Mouse (Mus musculus) stomach, embryonic 15.5 days (tissue): Measurements from ENCODE around the gene Cdk14. TPM values are rescaled to one million over a fixed set of nuclear protein-coding genes. Genes with fewer than 3 reads are reported as not detected.

Source experiments
- ATAC-seq: fragments of 200-750 bp; cut with Nextera tagmentation; 2 replicates; pipeline ENCODE4 v1.8.0; 2017; ENCODE audit warnings: low read depth, moderate number of reproducible peaks, moderate TSS enrichment; ENCODE audit not compliant: insufficient read depth, low FRiP score
- H3K27ac ChIP-seq: fragments of 300-500 bp; sonication (generic); 2 replicates; pipeline ENCODE4 v1.5.1; 2015; ENCODE audit warnings: mild to moderate bottlenecking, inconsistent platforms
- H3K27me3 ChIP-seq: fragments of 300-500 bp; sonication (generic); replicated peaks from 2 replicates; pipeline ENCODE4 v1.6.1; 2015; ENCODE audit warnings: inconsistent platforms
- H3K36me3 ChIP-seq: fragments of 300-500 bp; sonication (generic); 2 replicates; pipeline ENCODE4 v1.6.1; 2015; ENCODE audit warnings: inconsistent platforms
- H3K4me1 ChIP-seq: fragments of 300-500 bp; sonication (generic); 2 replicates; pipeline ENCODE4 v1.6.1; 2015; ENCODE audit warnings: inconsistent platforms
- H3K4me2 ChIP-seq: fragments of 300-500 bp; sonication (generic); 2 replicates; pipeline ENCODE4 v1.6.1; 2015; ENCODE audit warnings: mild to moderate bottlenecking, inconsistent platforms
- H3K4me3 ChIP-seq: fragments of 300-500 bp; sonication (generic); replicated peaks from 2 replicates; pipeline ENCODE4 v1.5.1; 2015; ENCODE audit warnings: inconsistent platforms
- H3K9ac ChIP-seq: fragments of 300-500 bp; sonication (generic); 2 replicates; pipeline ENCODE4 v1.6.1; 2015; ENCODE audit warnings: inconsistent platforms
- H3K9me3 ChIP-seq: fragments of 300-500 bp; sonication (generic); 2 replicates; pipeline ENCODE4 v1.6.1; 2016; ENCODE audit warnings: inconsistent platforms
- WGBS: fragments of 180-500 bp; shearing (Covaris S2); methylation state at CpG from one replicate; pipeline ENCODE4 v1.1.7; 2015; 5-methylcytosine and 5-hydroxymethylcytosine counted together
- polyA plus RNA-seq: library from polyadenylated mRNA; unstranded; fragments of >200 nt; fragmentation: Nextera tagmentation; extraction: Ambion mirVana; gene quantifications from 2 replicates; pipeline ENCODE4 v1.2.1, GENCODE M21; 2015

Gene Cdk14
- polyA plus RNA-seq, 1 experiment from 2014 or later = 18.1 TPM

DNA sequence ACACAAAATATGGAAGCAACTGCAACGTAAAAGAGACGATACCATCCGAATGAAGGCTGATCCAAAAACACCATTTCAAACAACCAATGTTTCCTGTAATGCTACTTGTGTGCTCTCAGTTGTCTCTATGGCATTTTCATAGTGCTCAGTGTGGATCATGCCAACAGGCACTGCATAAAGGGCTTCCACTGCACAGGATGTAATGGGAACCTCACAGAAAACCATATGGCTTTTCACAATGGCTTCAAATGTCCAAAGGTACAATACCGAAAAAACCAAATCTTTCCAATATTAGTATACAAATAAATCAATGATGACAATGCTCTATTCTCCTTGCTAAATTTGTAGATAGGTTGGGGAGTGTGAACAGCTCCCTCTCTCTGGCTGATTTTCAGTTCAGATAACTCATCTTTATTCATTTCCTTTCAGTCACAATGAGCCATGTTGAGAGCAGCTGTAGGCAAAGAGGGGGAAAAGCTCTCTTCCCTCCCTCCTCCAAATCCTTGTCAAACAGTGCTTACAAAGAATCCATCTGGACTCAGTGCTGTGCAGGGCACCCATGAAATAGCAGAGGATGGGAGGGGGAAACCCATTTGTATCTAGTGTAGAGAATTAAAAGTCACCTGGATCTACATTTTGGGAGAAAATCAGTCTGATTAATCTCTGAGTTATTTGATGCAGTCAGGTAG, 568.7 kb downstream of the Cdk14 start:
- Histone ChIP-seq H3K27me3 (no peaks in the 10 kb centered on the region), H3K4me1 (0 out of 2 replicates have a peak, but pooled peaks cover 4% of the 10 kb centered on the region), H3K4me3 (no peak overlapping the region), H3K4me2 (no peak overlapping the region), H3K27ac (peak overlapping the region; percentile 46), H3K36me3 (no peaks in the 10 kb centered on the region), H3K9ac (no peak overlapping the region), H3K9me3 (no peaks in the 10 kb centered on the region)
- 73% methylated on average over 4 of the region's 4 CpGs for WGBS
- ATAC-seq = no peak; the same call in 1 of the 2 replicates

GRCm38 (mm10) chr5:4834819-4835480, 585.2 kb downstream of the Cdk14 start:
- ATAC-seq = no peak
- Histone ChIP-seq H3K27me3 (no peaks in the 10 kb centered on the region), H3K9ac (no peak overlapping the region), H3K27ac (no peak overlapping the region), H3K4me3 (no peak overlapping the region), H3K4me2 (no peak overlapping the region), H3K9me3 (no peaks in the 10 kb centered on the region), H3K36me3 (no peaks in the 10 kb centered on the region), H3K4me1 (0 out of 2 replicates have a peak, but pooled peaks cover 4% of the 10 kb centered on the region)
- 24% methylated on average over 13 of the region's 13 CpGs for WGBS

GRCm38 (mm10) chr5:4833940-4834339, 586.2 kb downstream of the Cdk14 start:
- Histone ChIP-seq H3K9ac (no peak overlapping the region), H3K4me3 (no peak overlapping the region), H3K27me3 (no peaks in the 10 kb centered on the region), H3K9me3 (no peaks in the 10 kb centered on the region), H3K4me2 (no peak overlapping the region), H3K36me3 (no peaks in the 10 kb centered on the region), H3K4me1 (0 out of 2 replicates have a peak, but pooled peaks cover 4% of the 10 kb centered on the region), H3K27ac (no peak overlapping the region)
- ATAC-seq = no peak
- WGBS = 45% methylated on average over 11 of the region's 11 CpGs

DNA sequence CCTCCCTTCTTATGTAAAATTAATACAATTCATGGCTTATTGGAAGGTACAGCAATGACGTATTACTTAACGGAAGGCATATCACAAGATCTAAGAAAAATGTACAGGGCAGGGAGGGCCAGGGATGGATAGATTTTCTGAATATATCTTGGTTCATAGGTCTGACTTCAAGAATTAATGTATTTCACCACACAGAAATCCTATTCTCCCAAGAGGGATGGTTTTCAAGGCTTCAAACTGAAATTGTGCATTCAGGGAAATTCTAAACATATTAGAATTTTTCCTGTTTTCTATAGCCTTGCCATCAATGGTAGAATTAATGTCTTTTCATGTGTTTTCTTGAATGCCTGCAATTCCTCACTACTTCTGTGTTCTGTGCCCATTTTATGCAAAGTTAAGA, 593.2 kb downstream of the Cdk14 start:
- no peak overlapping the region for H3K4me2 ChIP-seq
- H3K9ac ChIP-seq = no peak overlapping the region
- ATAC-seq = no peak
- H3K27ac ChIP-seq = no peak overlapping the region
- H3K36me3 ChIP-seq = no peaks in the 10 kb centered on the region
- 88% methylated on average over 2 of the region's 2 CpGs for WGBS
- no peaks in the 10 kb centered on the region for H3K9me3 ChIP-seq
- H3K27me3 ChIP-seq = no peaks in the 10 kb centered on the region
- H3K4me1 ChIP-seq = no peaks in the 10 kb centered on the region
- no peak overlapping the region for H3K4me3 ChIP-seq

GRCm38 (mm10) chr5:4825951-4826350, 594.2 kb downstream of the Cdk14 start:
- H3K27me3 ChIP-seq = no peaks in the 10 kb centered on the region
- no peaks in the 10 kb centered on the region for H3K9me3 ChIP-seq
- no peak overlapping the region for H3K4me3 ChIP-seq
- no peak overlapping the region for H3K27ac ChIP-seq
- ATAC-seq = no peak
- no peaks in the 10 kb centered on the region for H3K4me1 ChIP-seq
- no peak overlapping the region for H3K4me2 ChIP-seq
- 48% methylated on average over 7 of the region's 7 CpGs for WGBS
- no peak overlapping the region for H3K9ac ChIP-seq
- no peaks in the 10 kb centered on the region for H3K36me3 ChIP-seq

DNA sequence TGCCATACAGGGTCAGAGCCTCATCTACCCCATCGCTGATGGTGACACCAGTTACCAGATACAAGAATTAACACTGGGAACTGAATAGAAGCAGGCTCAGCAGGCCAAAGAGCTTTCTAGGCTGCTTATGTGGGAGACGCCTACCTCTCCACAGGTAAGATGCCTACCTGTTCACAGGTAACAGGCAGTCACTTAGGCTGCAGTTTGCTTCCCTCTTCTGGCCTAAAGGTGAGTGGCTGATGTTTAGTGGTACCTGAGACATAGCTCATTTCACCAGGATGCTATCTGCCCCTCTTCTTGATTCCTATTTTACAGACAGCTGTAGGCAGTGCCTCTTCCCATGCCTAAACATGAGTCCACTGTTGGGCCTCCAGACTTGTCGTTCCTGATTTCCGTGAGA, 595.0 kb downstream of the Cdk14 start:
- H3K9me3 ChIP-seq = no peaks in the 10 kb centered on the region
- no peak overlapping the region for H3K27ac ChIP-seq
- 85% methylated on average over 4 of the region's 4 CpGs for WGBS
- H3K27me3 ChIP-seq = no peaks in the 10 kb centered on the region
- H3K36me3 ChIP-seq = no peaks in the 10 kb centered on the region
- no peak for ATAC-seq
- no peaks in the 10 kb centered on the region for H3K4me1 ChIP-seq
- H3K4me2 ChIP-seq = no peak overlapping the region
- H3K9ac ChIP-seq = no peak overlapping the region
- H3K4me3 ChIP-seq = no peak overlapping the region

- no peaks in the 10 kb centered on the region for H3K27me3 ChIP-seq
Measured at GRCm38 (mm10) chr5:4824171-4824570, 595.9 kb downstream of the Cdk14 start.

DNA sequence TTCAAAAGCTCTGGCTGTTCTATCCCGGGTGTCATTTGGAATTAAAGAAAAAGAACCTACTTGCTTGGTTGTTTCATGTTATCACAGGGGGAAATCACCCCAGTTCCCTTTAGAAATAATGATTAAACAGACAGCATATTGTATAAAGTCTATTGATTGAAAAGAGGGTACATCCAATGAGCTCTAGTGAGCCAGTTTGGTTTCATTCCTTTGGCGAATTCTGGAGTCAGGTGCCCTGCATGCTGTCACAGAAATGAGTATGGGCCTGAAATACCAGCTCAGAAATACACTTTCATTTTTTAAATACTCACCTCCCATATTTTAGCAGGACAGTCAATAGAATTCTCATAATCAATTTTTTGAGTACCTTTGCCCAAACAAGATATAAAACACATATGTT, 598.1 kb downstream of the Cdk14 start:
- H3K27ac ChIP-seq = no peak overlapping the region
- 59% methylated on average over 2 of the region's 2 CpGs for WGBS

More at GRCm38 (mm10) chr5:4824171-4824570, 595.9 kb downstream of the Cdk14 start:
- Histone ChIP-seq H3K4me3 (no peak overlapping the region), H3K27ac (no peak overlapping the region), H3K9me3 (no peaks in the 10 kb centered on the region), H3K4me1 (no peaks in the 10 kb centered on the region), H3K9ac (no peak overlapping the region), H3K4me2 (no peak overlapping the region), H3K36me3 (no peaks in the 10 kb centered on the region)
- no peak for ATAC-seq
- 72% methylated on average over 1 of the region's 1 CpGs for WGBS

DNA sequence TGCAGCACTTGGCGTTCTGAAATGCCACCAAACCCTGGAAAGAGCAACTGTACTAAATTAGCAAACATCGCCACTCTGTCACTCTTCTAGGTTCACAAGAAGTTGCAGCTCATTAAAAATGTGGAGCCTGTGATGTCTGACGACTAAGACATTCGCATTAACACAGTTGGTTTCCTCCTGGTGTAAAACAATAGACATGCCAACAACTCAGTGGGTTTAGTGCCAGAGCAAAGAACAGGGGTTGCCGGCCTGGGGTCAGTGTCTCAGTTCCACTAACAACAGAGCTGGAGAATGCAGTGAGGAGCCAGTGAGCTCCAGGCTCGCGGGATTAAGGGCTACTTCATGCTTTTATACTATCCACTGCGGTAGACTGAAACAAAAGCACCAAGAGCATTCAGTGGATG, 598.7 kb downstream of the Cdk14 start:
- H3K36me3 ChIP-seq = no peaks in the 10 kb centered on the region
- no peak overlapping the region for H3K4me2 ChIP-seq
- no peak for ATAC-seq
- H3K4me1 ChIP-seq = no peaks in the 10 kb centered on the region
- H3K9ac ChIP-seq = no peak overlapping the region
- H3K9me3 ChIP-seq = no peaks in the 10 kb centered on the region
- H3K4me3 ChIP-seq = no peak overlapping the region
- H3K27ac ChIP-seq = no peak overlapping the region
- no peaks in the 10 kb centered on the region for H3K27me3 ChIP-seq
- WGBS = 55% methylated on average over 8 of the region's 8 CpGs

More for the DNA sequence above, 598.1 kb downstream of the Cdk14 start:
- Histone ChIP-seq H3K9ac (no peak overlapping the region), H3K36me3 (no peaks in the 10 kb centered on the region), H3K9me3 (no peaks in the 10 kb centered on the region), H3K4me1 (no peaks in the 10 kb centered on the region), H3K4me3 (no peak overlapping the region), H3K4me2 (no peak overlapping the region), H3K27me3 (no peaks in the 10 kb centered on the region)
- no peak for ATAC-seq

GRCm38 (mm10) chr5:4816981-4817380, 603.1 kb downstream of the Cdk14 start:
- Histone ChIP-seq H3K36me3 (no peaks in the 10 kb centered on the region), H3K27me3 (no peaks in the 10 kb centered on the region), H3K4me1 (no peaks in the 10 kb centered on the region), H3K4me3 (no peak overlapping the region), H3K27ac (no peak overlapping the region), H3K4me2 (no peak overlapping the region), H3K9ac (no peak overlapping the region), H3K9me3 (no peaks in the 10 kb centered on the region)
- 80% methylated on average over 5 of the region's 5 CpGs for WGBS
- no peak for ATAC-seq

- Histone ChIP-seq H3K27me3 (no peaks in the 10 kb centered on the region), H3K9me3 (no peaks in the 10 kb centered on the region), H3K4me1 (no peaks in the 10 kb centered on the region), H3K4me3 (no peak overlapping the region), H3K9ac (no peak overlapping the region), H3K4me2 (no peak overlapping the region), H3K36me3 (no peaks in the 10 kb centered on the region), H3K27ac (no peak overlapping the region)
- 86% methylated on average over 7 of the region's 7 CpGs for WGBS
- no peak for ATAC-seq
Measured at GRCm38 (mm10) chr5:4814465-4815204, 605.5 kb downstream of the Cdk14 start.

GRCm38 (mm10) chr5:4813357-4813756, 606.8 kb downstream of the Cdk14 start:
- no peak for ATAC-seq

More at GRCm38 (mm10) chr5:4813357-4813756, 606.8 kb downstream of the Cdk14 start:
- Histone ChIP-seq H3K9me3 (no peaks in the 10 kb centered on the region), H3K27ac (no peak overlapping the region), H3K4me1 (no peaks in the 10 kb centered on the region), H3K27me3 (no peaks in the 10 kb centered on the region), H3K9ac (no peak overlapping the region), H3K4me2 (no peak overlapping the region), H3K4me3 (no peak overlapping the region), H3K36me3 (no peaks in the 10 kb centered on the region)
- WGBS = 95% methylated on average over 7 of the region's 7 CpGs
